Mouse (Mus musculus) heart, adult 18-20 months (tissue): Measurements from ENCODE around the gene Hibadh. TPM values are rescaled to one million over a fixed set of nuclear protein-coding genes. Genes with fewer than 3 reads are reported as not detected.
A peak's percentile ranks its signal among the peaks of the same experiment; 100 is the strongest.

Source experiments
- DNase-seq, 2 experiments: peaks; one replicate each; pipeline ENCODE4 v3.0.0; 2021 to 2022; ENCODE audit warnings: mixed read lengths in 1 of 2
- total RNA-seq, 2 experiments: library from RNA; stranded (reverse); gene quantifications; 2 replicates each; pipeline ENCODE4 v1.2.3; 2021

Hibadh gene
- total RNA-seq, 2 experiments from 2014 or later = 269 TPM

DNA sequence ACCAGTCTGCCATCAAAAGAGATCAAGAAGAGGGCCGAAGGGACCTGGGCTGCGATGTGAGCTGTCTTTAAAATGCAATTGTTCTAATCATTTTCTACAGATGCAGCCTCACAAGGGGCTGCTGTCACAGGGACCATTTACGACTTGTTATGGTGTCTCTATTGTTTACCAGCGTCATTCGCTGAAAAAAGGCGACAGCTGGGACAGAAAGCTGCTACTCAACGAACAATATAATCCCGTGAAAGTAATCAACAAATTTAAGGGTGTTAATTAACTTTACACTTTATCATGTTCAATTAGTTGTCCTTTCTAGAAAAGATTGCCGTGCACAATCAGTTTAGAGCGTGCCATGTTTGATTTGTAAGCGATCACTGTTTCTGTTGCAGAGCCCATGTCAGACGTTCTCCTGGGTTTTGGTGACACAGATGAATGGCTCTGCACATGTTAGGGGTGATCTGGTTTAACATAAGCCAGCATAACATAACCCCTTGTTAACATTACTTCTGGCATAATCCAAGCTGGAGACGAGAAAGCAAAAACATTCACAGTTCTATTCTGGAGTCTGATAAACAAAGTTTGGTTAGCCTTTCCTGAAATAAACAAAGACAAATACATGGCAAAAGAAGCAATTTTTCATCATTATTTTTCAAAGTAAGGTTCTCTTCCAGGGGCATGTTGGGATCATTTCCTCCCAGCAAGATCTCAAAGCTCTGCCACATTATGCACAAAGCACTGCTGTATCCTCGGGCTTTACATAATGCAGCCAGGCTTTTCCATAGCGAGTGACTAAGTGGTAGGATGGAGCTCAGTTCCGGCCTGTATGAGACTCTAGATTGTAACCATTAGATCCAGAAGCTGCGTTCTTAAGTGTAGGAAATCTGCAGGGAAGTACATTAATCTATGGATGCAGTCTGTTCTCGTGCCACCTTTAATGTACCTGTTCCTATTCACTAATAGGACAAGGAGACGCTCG is 72.6 kb downstream of the Hibadh start:
- DNase-seq = no peak

DNA sequence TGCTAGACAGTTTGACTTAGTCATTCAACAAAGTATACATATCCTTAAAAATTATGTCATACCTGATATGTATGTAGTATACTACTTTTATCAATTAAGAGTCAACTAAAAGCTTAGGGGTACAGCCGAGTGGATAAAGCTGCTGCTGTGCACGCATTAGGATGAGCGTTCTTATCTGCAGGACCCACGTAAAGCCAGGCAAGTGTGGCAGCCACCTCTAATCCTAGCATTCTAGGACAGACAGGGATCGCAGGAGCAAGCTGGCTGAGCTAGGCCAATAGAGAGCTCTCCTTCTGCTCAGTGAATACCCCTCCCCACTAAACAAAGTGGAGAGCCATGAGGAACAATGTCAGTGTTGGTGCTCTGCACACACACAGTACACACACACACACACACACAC is 75.0 kb downstream of the Hibadh start:
- DNase-seq = no peak

- DNase-seq = no peak
Measured at GRCm38 (mm10) chr6:52562994-52563393, 77.2 kb downstream of the Hibadh start.

DNA sequence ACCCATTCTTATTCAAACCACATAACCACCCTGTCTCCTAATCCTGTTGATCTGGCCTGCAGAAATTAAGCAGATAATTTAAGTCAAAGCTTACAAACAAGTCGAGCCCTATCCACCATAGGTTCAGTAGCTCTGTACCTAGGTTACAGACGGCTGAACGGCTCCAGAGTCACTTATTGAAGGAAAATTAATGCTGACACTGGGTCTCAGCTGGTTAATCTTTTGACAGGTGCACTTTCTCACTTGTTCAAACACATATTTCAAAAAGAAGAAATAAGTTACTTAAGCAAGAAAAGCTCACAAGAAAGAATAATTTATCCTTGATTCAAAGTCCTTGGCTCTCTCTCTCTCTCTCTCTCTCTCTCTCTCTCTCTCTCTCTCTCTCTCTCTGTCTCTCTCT is 81.1 kb downstream of the Hibadh start:
- no peak for DNase-seq

- DNase-seq = peak; percentile 10 to 12
Measured at GRCm38 (mm10) chr6:52544376-52544775, 95.8 kb downstream of the Hibadh start.

DNA sequence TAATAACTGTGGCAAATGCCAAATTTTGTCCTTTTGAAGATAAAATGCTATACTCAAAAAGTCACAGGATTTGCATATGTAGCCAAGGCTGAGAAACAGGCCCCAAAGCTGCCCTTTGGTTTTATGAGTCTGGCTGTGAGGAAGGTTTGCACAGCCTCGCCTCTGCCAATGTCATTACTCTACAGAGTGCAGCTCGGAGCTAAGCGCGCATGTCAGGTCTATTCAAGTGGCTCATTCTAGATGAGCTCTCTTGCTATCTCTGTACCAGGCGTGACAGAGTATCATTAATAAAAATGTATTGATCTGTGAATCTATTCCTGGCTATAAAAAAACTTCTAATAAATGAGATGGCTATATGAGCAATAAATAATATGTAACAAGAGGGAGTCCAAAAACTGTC is 97.7 kb downstream of the Hibadh start:
- DNase-seq = no peak

DNA sequence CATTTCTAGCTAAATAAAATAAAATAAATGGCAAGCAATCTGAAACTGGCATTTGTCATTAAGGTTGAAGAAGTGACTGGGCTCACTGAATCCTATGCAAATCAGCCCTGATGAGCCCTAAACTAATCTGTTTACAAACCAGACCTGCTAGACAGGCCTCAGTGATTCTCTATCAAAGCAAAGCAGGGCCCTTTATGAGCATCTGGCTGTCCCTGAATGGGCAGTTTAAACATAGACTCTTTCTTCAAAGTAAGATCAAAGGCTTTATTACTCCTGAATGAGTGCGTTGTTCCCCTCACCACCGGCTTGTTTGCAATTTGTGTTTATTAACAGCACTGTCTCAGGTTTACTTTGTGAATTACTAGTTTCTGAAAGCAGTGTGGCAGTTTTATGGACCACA is 100.3 kb downstream of the Hibadh start:
- DNase-seq = no peak

DNA sequence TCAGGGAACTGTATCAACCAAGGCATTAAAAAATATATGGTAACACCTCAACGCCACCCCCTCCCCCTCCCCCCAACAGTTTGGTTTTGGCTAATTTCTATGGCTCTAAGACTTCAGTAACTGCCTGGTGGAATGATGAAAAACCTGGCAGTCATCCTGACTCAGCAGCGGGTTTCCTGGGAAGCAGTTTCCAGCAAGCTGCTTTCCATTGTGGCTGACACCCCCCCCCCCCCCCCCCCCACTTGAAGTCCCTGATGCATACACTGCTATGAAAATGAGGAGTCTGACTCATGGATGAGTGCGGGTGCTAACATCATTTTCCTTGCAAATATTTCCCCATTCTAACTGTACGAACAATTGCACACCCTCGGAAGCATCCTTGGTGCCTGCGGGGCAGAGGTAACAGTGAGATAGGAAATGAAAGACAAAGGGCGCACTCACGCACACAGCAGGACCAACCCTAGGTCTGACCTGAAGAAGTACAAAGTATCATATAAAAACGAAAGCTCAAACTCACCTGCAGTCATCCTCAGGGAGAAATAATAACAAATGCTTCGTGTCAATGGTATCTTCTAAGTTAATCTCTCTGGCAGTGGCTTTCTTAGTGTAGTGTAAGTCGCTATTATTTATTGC is 105.0 kb downstream of the Hibadh start:
- no peak for DNase-seq

GRCm38 (mm10) chr6:52532144-52532492 is 108.1 kb downstream of the Hibadh start:
- no peak for DNase-seq

GRCm38 (mm10) chr6:52531366-52532143 is 108.6 kb downstream of the Hibadh start:
- DNase-seq = no peak

DNA sequence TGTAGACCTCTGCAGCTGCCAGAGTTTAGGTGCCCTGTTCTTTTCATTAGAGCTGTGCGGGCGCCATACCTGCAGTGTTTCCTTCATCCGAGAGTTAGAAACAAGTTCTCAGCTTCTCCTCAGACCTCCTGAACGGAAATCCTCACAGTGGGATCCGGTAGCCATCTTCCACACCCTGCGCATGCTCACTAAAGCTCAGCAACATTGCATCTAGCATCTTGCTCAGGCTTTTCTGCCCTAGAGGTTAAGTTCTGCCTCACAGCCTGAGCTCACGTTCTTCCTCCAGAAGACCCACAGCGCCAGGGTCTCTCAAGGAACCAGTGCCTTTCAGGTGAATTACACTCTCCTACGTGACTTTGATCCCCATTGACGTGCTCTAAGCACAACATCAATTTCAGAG is 109.3 kb downstream of the Hibadh start:
- DNase-seq = no peak

DNA sequence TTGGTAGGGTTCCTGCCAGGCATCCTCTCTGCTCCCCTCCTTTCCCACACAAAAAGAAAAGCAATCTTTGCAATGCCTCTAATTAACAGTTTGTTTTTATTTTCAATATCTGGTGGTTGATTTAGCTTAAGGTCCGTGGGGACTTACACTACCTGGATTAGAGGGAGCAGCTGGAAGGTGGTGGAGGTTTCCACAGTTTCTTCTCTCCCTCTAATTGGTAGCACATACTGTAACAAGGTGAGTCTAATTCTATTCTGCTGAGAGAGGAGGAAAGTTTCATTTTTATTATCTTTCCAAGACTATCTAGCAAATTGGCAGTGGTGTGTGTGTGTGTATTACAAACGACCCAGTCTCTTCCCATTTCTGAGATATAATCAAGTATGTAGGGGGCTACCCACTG is 116.0 kb downstream of the Hibadh start:
- DNase-seq = no peak

DNA sequence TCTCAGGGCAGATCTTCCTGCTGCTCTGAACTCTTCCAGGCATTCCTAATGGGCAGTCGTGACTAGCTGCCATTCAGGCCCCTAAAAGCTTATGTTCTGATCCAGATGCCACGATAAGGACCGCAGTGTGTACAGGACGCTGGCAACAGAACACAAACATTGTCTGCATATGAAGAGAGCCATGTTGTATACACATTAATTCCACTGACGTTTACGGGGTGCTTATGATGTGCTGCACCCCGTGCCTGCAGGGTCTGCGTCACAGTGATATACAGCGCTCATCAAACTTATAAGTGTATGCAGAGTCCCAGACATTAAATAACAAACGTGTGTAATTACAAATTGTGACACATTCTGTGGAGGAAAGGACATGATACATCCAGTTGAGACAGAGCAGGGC is 121.5 kb downstream of the Hibadh start:
- DNase-seq = no peak

GRCm38 (mm10) chr6:52517272-52517671 is 122.9 kb downstream of the Hibadh start:
- no peak for DNase-seq

DNA sequence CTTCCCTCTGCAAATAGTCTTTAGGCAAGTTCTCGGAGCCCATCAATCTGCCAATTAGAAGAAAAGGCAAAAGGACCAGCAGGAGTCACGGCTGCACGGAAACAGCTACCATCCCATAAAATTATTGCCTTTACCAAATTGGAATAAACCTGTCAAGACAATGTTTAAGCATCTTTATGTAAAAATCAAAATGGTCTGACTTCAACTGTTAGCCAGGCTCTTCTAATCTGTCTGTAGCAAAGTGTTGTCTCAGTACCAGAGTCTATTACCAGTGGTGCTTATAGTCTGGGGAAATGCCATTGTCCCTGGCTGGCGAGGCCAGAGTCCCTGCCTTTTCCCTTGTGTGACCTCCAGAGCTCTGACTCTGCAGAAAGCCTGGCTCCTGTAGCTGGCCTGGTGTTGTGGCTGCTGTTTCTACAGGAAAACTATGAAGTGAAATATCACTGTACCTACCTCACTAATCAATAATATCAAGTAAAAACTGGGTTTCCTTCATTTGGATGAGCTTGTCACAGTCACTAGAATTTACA is 126.2 kb downstream of the Hibadh start:
- no peak for DNase-seq

DNA sequence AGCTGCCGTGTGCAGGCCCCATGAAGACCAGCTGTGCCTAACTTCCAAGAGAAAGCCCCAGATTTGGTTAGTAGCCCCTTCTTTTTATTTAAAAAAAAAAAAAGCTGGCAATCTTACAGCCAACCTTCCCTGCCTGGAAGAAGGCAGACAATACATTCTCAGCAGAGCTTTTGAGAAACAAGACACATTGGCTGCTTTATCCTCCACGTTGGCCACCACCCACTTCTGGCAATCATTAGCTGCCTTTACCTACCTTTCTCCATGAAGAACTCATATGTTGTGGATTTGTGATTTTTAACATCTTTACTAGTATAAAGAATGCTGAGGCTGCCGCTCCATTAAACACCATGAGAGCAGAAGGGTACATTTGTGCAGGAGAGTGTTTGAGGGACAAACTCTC is 131.4 kb downstream of the Hibadh start:
- no peak for DNase-seq

- no peak for DNase-seq
Measured at GRCm38 (mm10) chr6:52507946-52508345, 132.2 kb downstream of the Hibadh start.

- DNase-seq = peak; percentile 54 to 77
Measured at GRCm38 (mm10) chr6:52507171-52507570, 133.0 kb downstream of the Hibadh start.

DNA sequence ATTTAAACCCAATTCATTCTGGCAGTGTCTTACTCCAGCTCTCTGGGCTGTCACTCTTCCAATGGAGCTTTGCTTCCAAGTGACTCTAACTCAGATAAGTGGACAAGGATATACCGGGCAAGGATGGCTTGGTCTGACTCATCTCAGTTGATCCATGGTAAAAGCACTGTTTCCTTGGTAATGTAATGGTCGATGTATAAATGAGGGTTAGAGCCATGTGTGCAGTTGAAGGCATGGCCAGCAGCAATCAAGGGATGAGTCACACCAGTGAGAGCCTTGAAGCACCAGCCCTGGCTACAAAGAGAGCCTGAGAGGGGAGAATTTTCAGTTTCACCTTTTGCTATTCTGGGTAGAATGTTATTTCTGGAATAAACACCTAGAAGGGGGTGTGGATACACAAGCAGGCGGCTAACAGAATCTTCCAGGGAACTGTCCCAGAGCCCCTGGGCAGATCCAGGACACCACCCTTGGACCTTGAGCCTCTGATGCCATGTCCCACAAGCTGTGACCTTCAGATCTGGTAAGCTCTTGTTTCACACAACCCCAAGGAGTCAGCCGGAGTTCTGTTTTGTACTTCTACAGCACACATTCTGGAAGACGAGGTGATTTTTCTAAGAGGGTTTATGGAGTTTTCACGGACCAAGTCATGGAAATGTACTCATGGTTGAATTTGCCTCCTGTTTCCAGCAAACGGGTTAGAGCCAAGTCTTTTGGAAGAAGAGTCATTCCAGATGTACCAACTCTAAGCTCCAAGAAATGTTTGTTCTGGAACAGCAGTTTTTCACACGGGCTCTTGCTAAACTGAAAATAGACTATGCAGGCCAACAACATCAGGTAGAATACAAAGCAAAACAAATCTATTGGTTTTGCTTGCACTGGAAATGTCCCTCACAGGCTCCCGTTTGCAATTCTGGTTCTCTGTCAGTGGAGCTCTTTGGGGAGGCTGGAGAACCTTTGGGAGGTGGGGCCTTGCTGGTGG is 134.1 kb downstream of the Hibadh start:
- peak; percentile 50 to 61 for DNase-seq

- peak; percentile 68 to 76 for DNase-seq
Measured at GRCm38 (mm10) chr6:52504676-52505460, 135.3 kb downstream of the Hibadh start.

- no peak for DNase-seq
Measured at GRCm38 (mm10) chr6:52502986-52503385, 137.2 kb downstream of the Hibadh start.
